Mouse (Mus musculus) layer of hippocampus, adult 9-11 months (tissue): ENCODE measurements at regions not wholly inside any gene's neighbourhood (a gene's known extent, or its start where the extent isn't known, plus 50 kb on each side); places are given as distances from the start of the nearest gene placed in this dataset.
A peak's percentile ranks its signal among the peaks of the same experiment; 100 is the strongest.
"Not testable (repeated sequence)": the region's sequence is repeated elsewhere in the genome, so short reads cannot be mapped to it uniquely, and the experiment has no call there.

Source experiments
- DNase-seq: peaks from one replicate; pipeline ENCODE4 v3.0.0; 2022

DNA sequence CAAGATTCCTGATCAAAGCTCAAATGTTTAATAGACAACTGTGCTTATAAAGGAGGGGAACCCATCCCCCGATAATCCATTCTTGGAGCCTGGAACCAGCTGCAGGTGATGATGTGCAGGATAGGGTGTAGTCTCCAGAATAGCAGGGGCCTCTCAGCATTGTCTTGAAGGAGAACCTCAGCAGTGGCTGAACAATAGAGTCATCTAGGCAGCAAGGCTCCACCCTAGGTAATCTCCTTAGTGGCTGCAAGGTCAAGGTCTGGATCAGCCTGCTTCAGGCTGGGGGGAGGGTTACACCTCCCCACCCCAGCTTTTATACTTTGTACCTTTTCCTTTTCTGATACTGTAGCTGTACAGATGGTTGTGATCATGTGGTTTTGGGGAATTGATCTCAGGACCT is 116.8 kb upstream of the Mettl4 start:
- DNase-seq = no peak

- DNase-seq = peak; percentile 85
Measured at GRCm38 (mm10) chr17:94864531-94865318, 114.9 kb upstream of the Mettl4 start.

DNA sequence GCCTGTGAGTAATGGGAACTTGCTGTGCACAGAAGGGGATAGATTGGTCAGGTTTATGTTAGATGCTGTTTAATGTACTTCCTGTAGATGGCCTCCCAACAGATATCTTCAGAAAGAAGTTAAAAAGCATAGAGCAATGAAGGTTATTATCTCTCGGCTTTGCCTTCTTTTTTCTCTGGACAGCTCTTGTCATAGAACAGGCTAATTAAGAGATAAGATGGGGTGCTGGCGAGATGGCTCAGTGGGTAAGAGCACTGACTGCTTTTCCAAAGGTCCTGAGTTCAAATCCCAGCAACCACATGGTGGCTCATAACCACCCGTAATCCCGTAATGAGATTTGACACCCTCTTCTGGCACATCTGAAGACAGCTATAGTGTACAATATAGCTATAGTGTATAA is 104.9 kb upstream of the Mettl4 start:
- not testable (repeated sequence) for DNase-seq

DNA sequence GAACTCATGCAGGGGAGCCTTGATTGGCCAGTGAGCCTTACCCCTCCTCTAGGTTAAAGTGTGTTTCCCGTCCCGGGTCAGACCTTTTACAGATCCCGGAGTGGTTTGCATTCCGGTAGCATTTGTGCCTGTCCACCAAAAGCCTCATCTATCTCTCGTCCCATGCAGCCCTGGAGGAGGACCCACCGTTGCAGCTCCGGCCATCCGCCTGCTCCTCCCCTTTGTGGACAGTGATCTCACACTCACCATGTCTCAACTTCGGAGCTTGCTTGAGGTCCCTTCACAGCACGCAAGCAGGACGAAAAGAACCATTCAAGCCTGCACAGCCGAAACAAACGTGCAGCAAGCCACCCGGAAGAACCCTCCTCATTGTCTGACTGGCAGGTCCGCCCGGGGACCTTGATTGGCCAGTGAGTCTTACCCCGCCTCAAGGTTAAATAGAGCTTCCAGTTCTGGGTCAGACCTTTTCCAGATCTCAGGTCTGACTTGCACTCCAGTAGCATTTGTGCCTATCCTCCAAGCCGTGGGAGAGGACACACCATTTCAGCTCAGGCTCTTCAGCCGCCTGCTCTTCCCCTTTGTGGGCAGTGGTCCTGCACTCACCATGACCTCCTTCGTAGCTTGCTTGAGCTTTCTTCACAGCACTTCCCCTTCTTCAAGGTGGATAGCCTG is 84.8 kb upstream of the Mettl4 start:
- DNase-seq = peak; percentile 86

DNA sequence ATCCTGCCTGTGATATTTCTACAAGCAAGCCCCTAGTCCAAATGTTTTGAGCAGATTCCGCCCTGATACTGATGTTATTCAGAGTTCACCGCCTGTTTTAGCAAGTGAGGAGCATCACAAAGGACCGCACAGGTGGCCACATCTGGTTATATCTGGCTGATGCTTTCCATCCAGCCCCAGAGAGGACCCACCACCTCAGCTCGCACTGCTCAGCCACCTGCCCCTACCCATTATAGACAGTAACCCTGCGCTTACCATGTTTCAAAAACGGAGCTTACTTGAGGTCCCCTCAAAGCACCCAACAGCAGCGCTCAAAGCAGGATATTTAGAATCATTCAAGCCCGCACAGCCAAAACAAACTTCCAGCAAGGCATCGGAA is 84.2 kb upstream of the Mettl4 start:
- not testable (repeated sequence) for DNase-seq

DNA sequence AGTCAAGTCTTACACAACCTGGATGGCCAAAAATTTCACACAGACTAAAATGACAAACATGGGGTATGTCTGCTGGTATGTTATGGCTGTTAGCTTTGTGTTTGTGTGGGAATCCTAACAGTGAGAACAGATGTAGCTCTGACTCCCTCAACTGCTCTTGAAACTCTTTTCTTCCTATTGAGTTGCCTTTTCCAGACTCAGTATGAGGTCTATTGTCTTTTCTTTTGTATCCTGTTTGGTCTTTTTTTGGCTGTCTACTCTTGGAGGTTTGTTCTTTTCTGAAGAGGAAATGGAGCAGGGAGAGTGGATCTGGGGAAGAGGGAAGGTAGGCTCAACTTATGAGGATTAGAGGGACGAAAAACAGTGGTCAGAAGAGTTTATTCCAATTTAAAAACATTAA is 76.6 kb upstream of the Mettl4 start:
- DNase-seq = not testable (repeated sequence)

DNA sequence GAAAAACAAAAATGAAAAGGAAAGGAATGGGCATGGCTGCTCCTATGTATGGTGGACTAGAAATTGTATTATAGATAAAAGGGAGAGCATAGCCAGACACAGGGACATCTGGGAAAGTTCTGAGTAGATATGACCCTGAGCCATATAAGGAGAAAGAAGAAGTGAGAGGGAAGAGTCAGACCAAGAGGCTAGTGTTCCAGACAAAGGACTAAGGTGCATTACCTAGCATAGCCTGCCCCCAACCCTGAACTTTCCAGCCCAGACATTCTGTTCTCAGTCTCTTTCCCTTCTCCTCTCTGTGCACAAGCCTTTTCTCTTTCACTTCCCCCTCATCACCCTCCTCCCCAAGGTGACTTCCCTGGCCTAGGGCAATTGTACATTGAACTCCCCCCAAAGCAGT is 58.9 kb upstream of the Mettl4 start:
- DNase-seq = no peak
